Mouse (Mus musculus) forebrain, embryonic 15.5 days (tissue): Measurements from ENCODE around the gene Smim5. TPM values are rescaled to one million over a fixed set of nuclear protein-coding genes. Genes with fewer than 3 reads are reported as not detected.

Source experiments
- ATAC-seq: fragments of 200-750 bp; cut with Nextera tagmentation; replicated peaks from 2 replicates; pipeline ENCODE4 v1.8.0; 2017; ENCODE audit warnings: mild to moderate bottlenecking, moderate TSS enrichment, moderate library complexity
- H3K27ac ChIP-seq: fragments of 300-500 bp; sonication (generic); replicated peaks from 2 replicates; pipeline ENCODE4 v1.5.1; 2015; ENCODE audit warnings: mild to moderate bottlenecking, inconsistent platforms
- H3K27me3 ChIP-seq: fragments of 300-500 bp; sonication (generic); 2 replicates; pipeline ENCODE4 v1.6.1; 2015; ENCODE audit warnings: inconsistent platforms
- H3K36me3 ChIP-seq: fragments of 300-500 bp; sonication (generic); 2 replicates; pipeline ENCODE4 v1.6.1; 2015; ENCODE audit warnings: mild to moderate bottlenecking, inconsistent platforms
- H3K4me1 ChIP-seq: fragments of 300-500 bp; sonication (generic); 2 replicates; pipeline ENCODE4 v1.6.1; 2015; ENCODE audit warnings: inconsistent platforms
- H3K4me2 ChIP-seq: fragments of 300-500 bp; sonication (generic); replicated peaks from 2 replicates; pipeline ENCODE4 v1.6.1; 2015; ENCODE audit warnings: mild to moderate bottlenecking, inconsistent platforms
- H3K4me3 ChIP-seq: fragments of 300-500 bp; sonication (generic); 2 replicates; pipeline ENCODE4 v1.5.1; 2015; ENCODE audit warnings: mild to moderate bottlenecking, inconsistent platforms
- H3K9ac ChIP-seq: fragments of 300-500 bp; sonication (generic); replicated peaks from 2 replicates; pipeline ENCODE4 v1.6.1; 2015; ENCODE audit warnings: mild to moderate bottlenecking, inconsistent platforms
- H3K9me3 ChIP-seq: fragments of 300-500 bp; sonication (generic); 2 replicates; pipeline ENCODE4 v1.6.1; 2016; ENCODE audit warnings: inconsistent platforms
- WGBS: fragments of 180-500 bp; shearing (Covaris S2); methylation state at CpG from one replicate; pipeline ENCODE4 v1.1.7; 2015; ENCODE audit warnings: mixed read lengths; 5-methylcytosine and 5-hydroxymethylcytosine counted together
- polyA plus RNA-seq: library from polyadenylated mRNA; unstranded; fragments of >200 nt; fragmentation: Nextera tagmentation; extraction: Ambion mirVana; gene quantifications from 2 replicates; pipeline ENCODE4 v1.2.1, GENCODE M21; 2015

Smim5 gene
- polyA plus RNA-seq, 1 experiment from 2014 or later, result 2.5 TPM

GRCm38 (mm10) chr11:115878071-115878470 is 21.7 kb upstream of the Smim5 start:
- Histone ChIP-seq H3K4me3 (no peak overlapping the region), H3K4me1 (no peaks in the 10 kb centered on the region), H3K27ac (no peak overlapping the region), H3K4me2 (no peak overlapping the region), H3K9ac (no peak overlapping the region), H3K36me3 (no peaks in the 10 kb centered on the region), H3K27me3 (no peaks in the 10 kb centered on the region), H3K9me3 (no peaks in the 10 kb centered on the region)
- no peak for ATAC-seq
- WGBS, result 80% methylated on average over 8 of the region's 8 CpGs

- Histone ChIP-seq H3K27me3 (no peaks in the 10 kb centered on the region), H3K4me1 (no peaks in the 10 kb centered on the region), H3K9me3 (no peaks in the 10 kb centered on the region), H3K4me2 (no peak overlapping the region), H3K4me3 (no peak overlapping the region), H3K36me3 (no peaks in the 10 kb centered on the region), H3K27ac (no peak overlapping the region), H3K9ac (no peak overlapping the region)
- ATAC-seq, result no peak
- 24% methylated on average over 5 of the region's 5 CpGs for WGBS
Measured at GRCm38 (mm10) chr11:115881002-115881401, 18.8 kb upstream of the Smim5 start.

GRCm38 (mm10) chr11:115883251-115883650 is 16.5 kb upstream of the Smim5 start:
- no peak overlapping the region for H3K4me2 ChIP-seq
- H3K27me3 ChIP-seq, result no peaks in the 10 kb centered on the region
- no peaks in the 10 kb centered on the region for H3K4me1 ChIP-seq
- H3K9me3 ChIP-seq, result no peaks in the 10 kb centered on the region
- ATAC-seq, result no peak
- H3K36me3 ChIP-seq, result no peaks in the 10 kb centered on the region
- no peak overlapping the region for H3K4me3 ChIP-seq
- no peak overlapping the region for H3K9ac ChIP-seq
- WGBS, result 38% methylated on average over 16 of the region's 17 CpGs
- H3K27ac ChIP-seq, result no peak overlapping the region

GRCm38 (mm10) chr11:115884361-115884760 is 15.4 kb upstream of the Smim5 start:
- Histone ChIP-seq H3K4me2 (no peak overlapping the region), H3K9me3 (no peaks in the 10 kb centered on the region), H3K4me1 (no peaks in the 10 kb centered on the region), H3K27ac (no peak overlapping the region), H3K4me3 (no peak overlapping the region), H3K9ac (no peak overlapping the region), H3K27me3 (no peaks in the 10 kb centered on the region), H3K36me3 (no peaks in the 10 kb centered on the region)
- WGBS, result 92% methylated on average over 3 of the region's 3 CpGs
- no peak for ATAC-seq

- Histone ChIP-seq H3K4me2 (no peak overlapping the region), H3K36me3 (no peaks in the 10 kb centered on the region), H3K4me1 (no peaks in the 10 kb centered on the region), H3K27me3 (no peaks in the 10 kb centered on the region), H3K27ac (no peak overlapping the region), H3K4me3 (no peak overlapping the region), H3K9ac (no peak overlapping the region), H3K9me3 (no peaks in the 10 kb centered on the region)
- no peak for ATAC-seq
- 76% methylated on average over 11 of the region's 11 CpGs for WGBS
Measured at GRCm38 (mm10) chr11:115885281-115885680, 14.5 kb upstream of the Smim5 start.

GRCm38 (mm10) chr11:115886446-115886845 is 13.3 kb upstream of the Smim5 start:
- Histone ChIP-seq H3K9me3 (no peaks in the 10 kb centered on the region), H3K4me3 (no peak overlapping the region), H3K9ac (no peak overlapping the region), H3K27me3 (no peaks in the 10 kb centered on the region), H3K36me3 (no peaks in the 10 kb centered on the region), H3K4me1 (no peaks in the 10 kb centered on the region), H3K4me2 (no peak overlapping the region), H3K27ac (no peak overlapping the region)
- WGBS, result 91% methylated on average over 11 of the region's 11 CpGs
- no peak for ATAC-seq

- no peaks in the 10 kb centered on the region for H3K4me1 ChIP-seq
- no peak overlapping the region for H3K4me3 ChIP-seq
- no peak for ATAC-seq
- no peak overlapping the region for H3K9ac ChIP-seq
- no peaks in the 10 kb centered on the region for H3K9me3 ChIP-seq
- no peaks in the 10 kb centered on the region for H3K36me3 ChIP-seq
- H3K4me2 ChIP-seq, result no peak overlapping the region
- WGBS, result 77% methylated on average over 5 of the region's 5 CpGs
- H3K27ac ChIP-seq, result no peak overlapping the region
- H3K27me3 ChIP-seq, result no peaks in the 10 kb centered on the region
Measured at GRCm38 (mm10) chr11:115888020-115888419, 11.7 kb upstream of the Smim5 start.

- H3K36me3 ChIP-seq, result peaks cover under 1% of the 10 kb centered on the region; the same call in 1 of the 2 replicates
- no peak for ATAC-seq
- H3K27me3 ChIP-seq, result no peaks in the 10 kb centered on the region
- H3K9me3 ChIP-seq, result no peaks in the 10 kb centered on the region
- no peak overlapping the region for H3K4me3 ChIP-seq
- 84% methylated on average over 6 of the region's 6 CpGs for WGBS
- no peak overlapping the region for H3K9ac ChIP-seq
- H3K4me1 ChIP-seq, result no peaks in the 10 kb centered on the region
- H3K4me2 ChIP-seq, result no peak overlapping the region
- H3K27ac ChIP-seq, result no peak overlapping the region
Measured at GRCm38 (mm10) chr11:115889159-115889558, 10.6 kb upstream of the Smim5 start.

- no peaks in the 10 kb centered on the region for H3K9me3 ChIP-seq
- no peak overlapping the region for H3K9ac ChIP-seq
- H3K4me2 ChIP-seq, result no peak overlapping the region
- peaks cover 12% of the 10 kb centered on the region for H3K36me3 ChIP-seq
- no peak overlapping the region for H3K27ac ChIP-seq
- ATAC-seq, result no peak
- no peaks in the 10 kb centered on the region for H3K4me1 ChIP-seq
- H3K4me3 ChIP-seq, result no peak overlapping the region
- 64% methylated on average over 6 of the region's 6 CpGs for WGBS
- H3K27me3 ChIP-seq, result no peaks in the 10 kb centered on the region
Measured at GRCm38 (mm10) chr11:115892213-115892612, 7.6 kb upstream of the Smim5 start.

- H3K36me3 ChIP-seq, result peaks cover 12% of the 10 kb centered on the region
- no peaks in the 10 kb centered on the region for H3K4me1 ChIP-seq
- no peak overlapping the region for H3K4me2 ChIP-seq
- ATAC-seq, result no peak
- H3K9me3 ChIP-seq, result no peaks in the 10 kb centered on the region
- H3K9ac ChIP-seq, result no peak overlapping the region
- 87% methylated on average over 9 of the region's 9 CpGs for WGBS
- H3K4me3 ChIP-seq, result no peak overlapping the region
- no peak overlapping the region for H3K27ac ChIP-seq
- no peaks in the 10 kb centered on the region for H3K27me3 ChIP-seq
Measured at GRCm38 (mm10) chr11:115893071-115893470, 6.7 kb upstream of the Smim5 start.

- H3K9me3 ChIP-seq, result no peaks in the 10 kb centered on the region
- 82% methylated on average over 14 of the region's 14 CpGs for WGBS
- H3K36me3 ChIP-seq, result peaks cover 12% of the 10 kb centered on the region
Measured at GRCm38 (mm10) chr11:115894755-115895520, 4.8 kb upstream of the Smim5 start.

GRCm38 (mm10) chr11:115898446-115898845 is 1.3 kb upstream of the Smim5 start:
- Histone ChIP-seq H3K36me3 (peaks cover 12% of the 10 kb centered on the region), H3K4me3 (no peak overlapping the region), H3K27ac (no peak overlapping the region), H3K9ac (no peak overlapping the region), H3K4me2 (no peak overlapping the region), H3K4me1 (0 out of 2 replicates have a peak, but pooled peaks cover 3% of the 10 kb centered on the region), H3K9me3 (no peaks in the 10 kb centered on the region), H3K27me3 (no peaks in the 10 kb centered on the region)
- 91% methylated on average over 7 of the region's 7 CpGs for WGBS
- no peak for ATAC-seq

More at GRCm38 (mm10) chr11:115894755-115895520, 4.8 kb upstream of the Smim5 start:
- Histone ChIP-seq H3K4me1 (0 out of 2 replicates have a peak, but pooled peaks cover 3% of the 10 kb centered on the region), H3K27me3 (no peaks in the 10 kb centered on the region), H3K9ac (no peak overlapping the region), H3K4me3 (no peak overlapping the region), H3K27ac (no peak overlapping the region), H3K4me2 (no peak overlapping the region)
- no peak for ATAC-seq

- H3K27me3 ChIP-seq, result no peaks in the 10 kb centered on the region
- H3K4me1 ChIP-seq, result 0 out of 2 replicates have a peak, but pooled peaks cover 3% of the 10 kb centered on the region
- WGBS, result 21% methylated on average over 4 of the region's 4 CpGs
- peaks cover 12% of the 10 kb centered on the region for H3K36me3 ChIP-seq
- H3K9me3 ChIP-seq, result no peaks in the 10 kb centered on the region
- ATAC-seq, result no peak
- H3K9ac ChIP-seq, result no peak overlapping the region
- H3K4me2 ChIP-seq, result no peak overlapping the region
- no peak overlapping the region for H3K4me3 ChIP-seq
- no peak overlapping the region for H3K27ac ChIP-seq
Measured at GRCm38 (mm10) chr11:115898886-115899285, 880 bp upstream of the Smim5 start.
